Mouse (Mus musculus) cerebellum, adult 9-10 months (tissue): Measurements from ENCODE around the gene Phkb.
"Not testable (repeated sequence)": the region's sequence is repeated elsewhere in the genome, so short reads cannot be mapped to it uniquely, and the experiment has no call there.

Experiments used
- DNase-seq: peaks from one replicate; pipeline ENCODE4 v3.0.0; 2022

The Phkb gene

GRCm38 (mm10) chr8:85840657-85841488 lies at the start of gene Phkb, which contains the start of gene Itfg1:
Gene Phkb (plus strand): TSS chr8:85840959.
Gene Itfg1 (minus strand): TSS chr8:85840921.
- DNase-seq: peak; percentile 84

GRCm38 (mm10) chr8:85796392-85796791 lies 44.4 kb upstream of the Phkb start:
- not testable (repeated sequence) for DNase-seq

- DNase-seq: no peak
Observed at GRCm38 (mm10) chr8:85800164-85800563, 40.6 kb upstream of the Phkb start.

GRCm38 (mm10) chr8:85801408-85801807 lies 39.4 kb upstream of the Phkb start:
- no peak for DNase-seq

- no peak for DNase-seq
Observed at GRCm38 (mm10) chr8:85813621-85814020, 27.1 kb upstream of the Phkb start.

GRCm38 (mm10) chr8:85839916-85840656 lies 673 bp upstream of the Phkb start:
- no peak for DNase-seq

- peak; percentile 21 for DNase-seq
Observed at GRCm38 (mm10) chr8:85841489-85841795, 683 bp downstream of the Phkb start.

- DNase-seq: no peak
Observed at GRCm38 (mm10) chr8:85845887-85846286, 5.1 kb downstream of the Phkb start.

- no peak for DNase-seq
Observed at GRCm38 (mm10) chr8:85854220-85855123, 13.7 kb downstream of the Phkb start.

- DNase-seq: not testable (repeated sequence)
Observed at GRCm38 (mm10) chr8:85857227-85857896, 16.6 kb downstream of the Phkb start.

GRCm38 (mm10) chr8:85860612-85861011 lies 19.9 kb downstream of the Phkb start:
- DNase-seq: no peak

GRCm38 (mm10) chr8:85862381-85862780 lies 21.6 kb downstream of the Phkb start:
- DNase-seq: no peak

GRCm38 (mm10) chr8:85871660-85872059 lies 30.9 kb downstream of the Phkb start:
- no peak for DNase-seq

- no peak for DNase-seq
Observed at GRCm38 (mm10) chr8:85877976-85878375, 37.2 kb downstream of the Phkb start.

GRCm38 (mm10) chr8:85879624-85880023 lies 38.9 kb downstream of the Phkb start:
- DNase-seq: no peak

- no peak for DNase-seq
Observed at GRCm38 (mm10) chr8:85884811-85885210, 44.1 kb downstream of the Phkb start.

GRCm38 (mm10) chr8:85897636-85898035 lies 56.9 kb downstream of the Phkb start:
- DNase-seq: no peak

- no peak for DNase-seq
Observed at GRCm38 (mm10) chr8:85924991-85925390, 84.2 kb downstream of the Phkb start.

- no peak for DNase-seq
Observed at GRCm38 (mm10) chr8:85925574-85925973, 84.8 kb downstream of the Phkb start.

GRCm38 (mm10) chr8:85926107-85926506 lies 85.3 kb downstream of the Phkb start:
- DNase-seq: peak; percentile 25

- no peak for DNase-seq
Observed at GRCm38 (mm10) chr8:85936148-85936547, 95.4 kb downstream of the Phkb start.

- DNase-seq: no peak
Observed at GRCm38 (mm10) chr8:85937343-85937742, 96.6 kb downstream of the Phkb start.

GRCm38 (mm10) chr8:85944820-85945219 lies 104.1 kb downstream of the Phkb start:
- DNase-seq: no peak
